Mouse (Mus musculus) brain, embryonic 14.5 days (tissue): ENCODE measurements at regions not wholly inside any gene's neighbourhood (a gene's known extent, or its start where the extent isn't known, plus 50 kb on each side); places are given as distances from the start of the nearest gene placed in this dataset.

Source experiments
- CTCF ChIP-seq: fragments of 200-500 bp; IDR thresholded peaks from 2 replicates; pipeline ENCODE4 v1.5.1; 2012; ENCODE audit warnings: inconsistent platforms, mild to moderate bottlenecking, moderate library complexity, borderline replicate concordance; ENCODE audit not compliant: insufficient read depth, insufficient read length; ENCODE audit errors: extremely low read depth
- POLR2A ChIP-seq: fragments of 200-500 bp; IDR thresholded peaks from 2 replicates; pipeline ENCODE4 v1.6.1; 2012; ENCODE audit warnings: mild to moderate bottlenecking, inconsistent platforms, borderline replicate concordance; ENCODE audit not compliant: poor library complexity, insufficient read depth, insufficient read length, severe bottlenecking; ENCODE audit errors: extremely low read depth

DNA sequence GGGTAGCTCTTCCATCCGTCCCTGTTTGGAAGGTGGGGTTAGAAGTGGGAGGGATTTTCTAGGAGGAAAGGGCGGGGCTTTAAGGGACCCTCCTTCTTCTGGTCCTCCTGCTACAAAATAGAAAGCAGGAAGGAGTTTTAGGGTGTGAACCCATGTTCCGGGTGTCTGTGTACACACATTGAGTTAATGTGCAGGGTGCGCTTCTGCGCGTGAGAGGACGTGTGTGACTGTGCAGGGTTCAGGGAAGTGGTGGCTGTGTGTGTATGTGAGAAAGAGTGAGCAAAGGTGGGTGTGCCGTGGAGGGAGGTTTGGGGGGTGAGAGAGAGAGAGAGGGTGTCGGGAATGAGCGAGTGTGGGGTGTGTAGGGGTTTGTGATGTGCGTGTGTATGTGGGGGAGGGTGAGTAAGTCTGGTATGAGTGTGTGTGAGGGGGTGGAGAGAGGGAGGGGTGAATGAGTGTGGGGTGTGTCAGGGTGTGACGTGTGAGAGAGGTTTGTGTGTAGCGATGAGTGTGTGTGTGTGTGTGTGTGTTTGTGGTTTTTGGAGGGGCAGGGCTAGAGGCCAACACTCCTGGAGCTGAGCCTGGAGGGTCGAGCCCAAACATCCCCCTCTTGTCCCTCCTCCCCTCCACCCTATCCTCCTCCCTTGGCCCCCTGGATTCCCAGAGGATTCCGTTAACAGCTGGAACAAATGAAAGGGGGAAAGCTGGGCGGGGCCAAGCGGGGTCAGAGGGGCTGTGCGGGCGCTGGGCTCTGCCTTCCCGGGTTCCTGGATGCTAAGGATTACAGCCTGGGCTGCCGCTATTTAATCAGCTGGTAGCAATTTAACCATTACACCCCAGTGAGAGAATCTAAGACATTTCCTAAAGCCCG lies 95.3 kb upstream of the Med13l start:
- TF ChIP-seq CTCF (no peak), POLR2A (no peak)
